Mouse (Mus musculus) adrenal gland, adult 18-20 months (tissue): Measurements from ENCODE around the gene Nxf2. TPM values are rescaled to one million over a fixed set of nuclear protein-coding genes. Genes with fewer than 3 reads are reported as not detected.
"Not testable (repeated sequence)": the region's sequence is repeated elsewhere in the genome, so short reads cannot be mapped to it uniquely, and the experiment has no call there.

Source experiments
- DNase-seq, 2 experiments: peaks; one replicate each; pipeline ENCODE4 v3.0.0; 2021 to 2022; ENCODE audit warnings: low spot score in 2 of 2
- long read RNA-seq, 2 experiments: library from polyadenylated mRNA; stranded (forward); transcript quantifications; one replicate each; pipeline ENCODE4 v2.0.0; 2021
- total RNA-seq, 2 experiments: library from RNA; stranded (reverse); gene quantifications; 1 replicate in 1 of 2; 2 replicates in 1 of 2; pipeline ENCODE4 v1.2.3; 2021

The Nxf2 gene
- not detected for total RNA-seq
- long read RNA-seq, experiment 1 = 0 reads
- long read RNA-seq, experiment 2, partial matches to known transcripts = 0 of 1 reads
- long read RNA-seq, experiment 2, other reads (novel, unspliced or antisense) = 1 of 1 reads

DNA sequence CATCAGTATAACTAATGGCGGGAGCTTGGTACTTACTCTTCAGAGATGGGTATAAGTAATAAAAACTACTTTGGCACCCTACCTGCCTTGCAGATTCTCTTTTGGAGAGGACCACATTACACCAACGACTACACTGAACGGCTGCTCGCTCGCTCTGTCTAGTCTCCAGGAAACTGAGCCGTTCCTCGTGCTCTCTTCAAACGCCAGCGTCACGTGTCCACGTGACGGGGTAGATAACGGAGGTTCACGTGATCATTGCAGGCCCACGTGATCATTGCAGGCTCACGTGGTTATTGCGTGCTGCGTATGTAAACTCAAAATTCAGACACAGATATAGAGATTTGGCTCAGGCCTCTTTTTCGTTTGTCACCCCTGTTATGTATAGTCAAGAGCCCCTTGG is at the start of gene Nxf2:
TSS of gene Nxf2 (minus strand) at position 209 of the 400 bp plus-strand sequence.
- no peak for DNase-seq

DNA sequence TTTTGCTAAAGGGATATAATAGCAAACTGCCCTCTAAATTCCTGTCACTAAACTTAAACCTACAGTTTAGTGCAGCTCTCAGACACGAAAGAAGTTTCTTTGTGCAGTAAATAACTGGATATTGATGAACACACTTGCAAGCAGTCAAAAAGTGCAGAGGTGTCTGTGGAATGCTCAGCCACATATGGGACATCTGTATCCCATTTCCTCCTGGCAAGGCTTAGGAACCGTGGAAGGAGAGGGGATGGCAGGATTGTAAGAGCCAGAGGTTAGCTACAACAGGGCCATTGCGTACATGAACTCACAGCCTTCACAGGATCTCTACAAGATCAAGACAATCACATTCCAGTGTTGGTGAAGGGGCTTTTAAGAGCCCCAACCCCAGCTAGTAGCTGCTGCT is 46.8 kb upstream of the Nxf2 start:
- DNase-seq = no peak

DNA sequence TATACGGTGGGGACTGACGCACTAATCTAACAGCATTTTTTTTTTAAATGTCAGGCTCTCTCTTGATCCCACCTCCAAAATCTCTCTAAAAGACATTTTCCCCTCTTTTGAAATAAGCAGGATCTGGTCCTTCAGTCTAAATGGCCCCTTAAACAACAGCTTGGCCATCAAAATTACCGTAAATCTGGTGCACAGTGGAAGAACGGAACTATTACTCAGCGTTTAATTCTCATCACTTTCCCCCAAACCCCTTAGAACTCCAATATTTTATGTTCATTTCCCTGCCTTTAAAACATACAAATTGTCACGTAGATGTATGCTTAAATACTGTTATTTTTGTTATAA is 44.9 kb upstream of the Nxf2 start:
- no peak for DNase-seq

DNA sequence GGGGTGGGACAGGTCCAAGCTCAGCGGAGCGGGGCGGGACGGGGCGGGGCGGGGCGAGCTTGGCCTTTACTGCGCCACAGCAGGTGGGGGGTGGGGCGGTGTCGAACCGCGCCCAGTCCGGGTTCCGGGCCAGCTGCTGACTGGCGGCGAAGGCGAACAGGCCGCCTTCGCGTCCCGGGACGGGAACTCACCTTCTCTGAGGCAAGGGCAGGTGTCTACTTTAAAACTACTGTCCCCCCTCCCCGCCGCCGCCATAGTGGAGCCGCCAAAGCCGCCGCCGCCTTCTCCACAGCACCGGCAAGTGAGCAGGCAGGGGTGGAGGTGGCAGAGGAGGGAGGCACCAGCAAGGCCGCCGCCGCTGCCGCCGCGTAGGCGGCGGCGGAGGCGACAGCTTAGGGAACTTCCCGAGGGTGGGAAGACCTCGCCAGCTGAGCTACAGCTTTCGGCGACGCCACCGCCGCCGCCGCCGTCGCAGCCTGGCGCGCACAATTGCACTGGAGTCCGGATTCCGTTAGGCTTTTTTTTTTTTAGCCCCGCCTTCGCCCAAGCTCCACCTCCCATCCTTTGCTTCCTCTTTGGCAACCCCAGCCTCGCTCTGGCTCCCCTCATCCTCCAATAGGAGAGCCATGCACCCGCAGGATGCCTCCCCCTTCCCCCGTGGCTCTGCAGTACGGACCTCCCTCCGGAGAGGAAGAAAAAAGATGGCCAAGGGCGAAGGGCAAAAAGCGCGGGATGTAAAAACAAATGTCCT is 44.3 kb upstream of the Nxf2 start, which contains the start of gene Zmat1:
TSS of gene Zmat1 (minus strand) at position 490 of the 751 bp plus-strand sequence.
- DNase-seq = peak; percentile 62 to 71

DNA sequence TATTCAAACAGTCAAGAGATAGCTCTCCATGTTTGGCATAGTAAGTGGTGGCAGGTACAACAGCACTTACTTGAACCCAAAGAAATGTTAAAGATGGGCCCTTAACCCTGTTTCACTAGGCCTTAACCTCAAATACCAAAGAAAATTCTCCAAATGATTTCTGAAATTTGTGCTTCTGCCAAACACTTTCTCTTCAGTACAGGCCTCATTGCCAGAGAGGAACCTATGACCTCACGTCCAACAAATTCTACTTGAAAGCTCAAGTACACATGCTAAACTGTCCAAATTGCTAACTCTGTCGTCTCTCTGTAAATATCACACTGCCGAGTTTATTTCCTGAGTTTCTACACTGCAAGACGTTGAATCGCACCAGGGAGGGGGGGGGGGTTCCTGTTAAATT is 43.5 kb upstream of the Nxf2 start:
- DNase-seq = no peak

DNA sequence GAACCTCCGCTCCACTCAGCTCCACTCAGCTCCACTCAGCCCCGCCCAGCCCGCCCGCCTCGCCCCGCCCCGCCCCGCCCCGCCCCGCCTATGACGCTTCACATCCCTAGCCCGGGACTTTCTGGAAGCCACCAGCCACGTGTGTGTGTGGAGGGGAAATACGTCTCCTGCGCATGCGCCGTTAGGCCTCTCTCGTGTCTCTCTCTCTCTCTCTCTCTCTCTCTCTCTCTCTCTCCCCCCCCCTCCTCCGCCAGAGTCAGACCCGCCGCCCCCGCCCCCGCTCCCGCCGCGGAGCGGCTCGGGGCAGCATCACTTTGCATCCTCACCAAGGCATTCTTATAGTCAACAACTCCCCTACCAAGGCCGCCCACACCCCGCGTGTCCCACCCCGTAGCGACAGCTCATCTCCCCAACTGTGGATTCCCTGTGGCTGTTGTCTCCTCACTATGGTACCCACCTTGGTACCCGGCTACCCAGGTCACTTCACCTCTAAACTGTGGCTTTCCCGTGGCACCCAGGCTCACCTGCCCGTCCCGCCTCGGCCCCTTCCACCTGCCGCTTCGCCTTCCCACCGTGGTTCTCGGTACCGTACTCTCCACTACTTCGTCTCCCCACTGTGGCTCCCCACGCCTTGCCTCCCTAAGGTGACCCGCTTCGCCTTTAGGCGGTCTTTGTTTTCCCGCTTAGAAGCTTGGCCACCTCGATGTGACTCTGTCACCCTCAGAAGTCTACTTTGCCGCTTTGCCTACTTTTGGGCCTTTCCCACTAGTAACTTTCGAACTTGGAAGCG is 1.1 kb downstream of the Nxf2 start:
- DNase-seq = peak; percentile 2 to 28

DNA sequence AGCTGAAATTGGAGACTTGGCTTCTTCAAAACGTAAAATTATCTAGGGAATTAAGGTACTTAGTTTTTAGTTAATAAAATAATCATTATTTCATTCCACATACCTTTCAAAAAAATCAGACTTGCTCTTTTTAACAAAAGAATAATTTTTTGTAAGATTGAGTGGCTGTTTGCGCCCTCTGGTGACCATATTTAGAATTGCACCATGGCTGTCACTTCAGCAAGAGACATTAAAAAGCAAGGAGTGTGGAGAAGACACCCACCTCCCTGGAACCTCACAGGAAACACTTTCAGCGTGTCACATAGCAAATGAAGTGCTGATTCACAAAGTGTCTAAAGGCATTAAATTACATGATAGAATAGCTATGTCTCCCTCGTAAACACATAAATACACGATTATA is 34.2 kb downstream of the Nxf2 start:
- peak; percentile 15 to 27 for DNase-seq

DNA sequence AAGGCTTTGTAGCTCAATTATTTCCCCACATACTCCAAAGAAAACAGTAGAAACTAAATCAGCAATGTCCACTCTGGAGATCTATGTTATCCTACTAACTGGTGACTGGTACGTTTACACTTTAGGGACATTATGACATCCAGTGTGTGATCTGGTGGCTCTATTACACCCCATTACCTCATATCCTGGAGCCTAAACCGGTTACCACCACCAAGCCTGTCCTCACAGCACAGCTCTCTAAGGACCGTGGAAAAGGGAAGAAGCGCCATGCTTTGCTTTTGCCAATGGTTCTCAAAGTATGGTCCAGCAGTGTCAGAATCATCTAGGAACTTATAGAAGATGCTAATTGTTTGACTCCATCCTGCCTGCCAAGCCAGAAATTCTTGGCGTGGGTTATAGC is 34.6 kb downstream of the Nxf2 start:
- DNase-seq = no peak

DNA sequence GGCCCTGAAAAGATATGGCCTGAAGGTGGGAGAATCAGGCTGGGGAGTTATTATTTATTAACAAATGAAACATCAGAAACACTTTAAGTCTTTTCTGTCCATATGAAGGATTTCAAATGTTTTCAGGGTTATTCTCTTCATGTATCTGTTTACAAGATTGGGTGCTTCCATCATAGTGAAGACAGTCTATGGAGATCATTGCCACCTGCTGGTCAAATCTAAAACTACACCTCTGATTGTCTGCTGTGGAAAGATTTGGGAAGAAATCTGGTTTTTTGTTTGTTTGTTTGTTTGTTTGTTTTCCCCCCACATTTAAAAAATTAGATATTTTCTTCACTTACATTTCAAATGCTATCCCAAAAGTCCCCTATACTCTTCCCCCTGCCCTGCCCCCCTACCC is 39.5 kb downstream of the Nxf2 start:
- peak in 1 of 2 experiments; percentile 22 for DNase-seq

DNA sequence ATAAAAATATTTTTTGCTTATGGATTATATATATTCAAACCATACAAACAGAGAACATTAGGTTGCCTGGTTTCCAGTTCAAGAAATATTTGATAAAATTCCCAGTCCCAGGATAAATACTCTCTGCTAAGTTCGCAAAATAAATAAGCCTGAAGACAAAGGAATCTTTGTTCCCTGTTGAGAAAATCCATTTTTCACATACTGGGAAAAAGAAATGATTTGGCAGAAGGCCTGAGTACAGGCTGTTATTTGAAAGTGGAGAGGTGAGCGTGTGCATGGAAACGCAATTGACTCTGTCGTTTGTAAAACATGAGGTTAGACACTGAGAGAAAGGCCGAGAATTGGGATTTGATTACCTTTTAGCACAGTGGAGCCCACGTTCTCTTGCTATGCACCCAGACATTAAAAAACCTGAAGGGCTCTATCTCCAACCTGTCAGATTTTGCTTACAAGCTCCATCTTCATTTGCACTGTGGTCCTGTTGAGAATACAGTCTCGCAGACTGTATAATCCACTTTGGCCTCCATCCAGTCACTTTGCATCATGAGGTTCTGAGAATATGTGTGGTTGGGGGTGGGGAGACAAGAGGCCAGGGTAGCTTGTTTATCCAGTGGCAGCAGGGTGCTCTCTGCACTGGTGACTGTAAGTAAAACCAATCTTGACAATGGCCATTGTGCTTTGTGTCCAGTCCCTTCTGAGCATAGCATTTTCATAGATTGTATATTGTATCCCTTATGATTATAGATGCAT is 40.7 kb downstream of the Nxf2 start:
- no peak for DNase-seq

DNA sequence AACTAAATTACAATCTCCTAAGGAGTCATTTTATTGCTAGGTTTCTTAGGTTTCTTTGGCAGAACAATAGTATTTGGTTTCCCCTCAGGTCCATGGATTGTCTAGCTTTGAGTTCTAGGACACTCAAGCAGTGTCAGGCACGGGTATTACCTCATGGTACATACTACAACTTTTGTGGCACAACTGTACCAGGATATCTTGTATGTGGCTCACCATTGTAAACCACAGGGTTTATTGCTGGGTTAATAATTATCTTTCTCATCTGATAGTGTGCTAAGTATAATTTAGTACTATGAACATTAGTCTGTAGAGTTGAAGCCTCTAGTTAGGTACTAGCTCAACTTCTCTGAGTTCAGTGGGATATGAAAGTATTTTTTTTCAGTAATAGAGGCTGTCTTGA is 45.3 kb downstream of the Nxf2 start:
- no peak for DNase-seq

DNA sequence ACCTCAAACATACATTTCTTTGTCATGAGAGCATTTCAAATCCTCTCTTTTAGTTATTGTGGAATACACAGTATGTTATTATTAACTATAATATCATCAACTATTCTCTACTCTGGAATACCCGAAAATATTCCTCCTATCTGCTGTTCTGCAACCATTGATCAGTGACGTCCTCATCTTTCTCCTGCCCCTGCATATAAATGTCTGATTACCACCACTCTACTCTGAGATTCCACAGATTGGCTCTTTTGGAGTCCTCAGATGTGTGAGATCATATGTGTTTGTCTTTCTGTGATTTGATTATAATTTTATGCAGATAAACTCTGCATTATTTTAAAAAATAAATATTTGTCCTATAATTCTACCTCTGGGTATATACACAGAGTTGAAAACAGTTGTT is 48.8 kb downstream of the Nxf2 start:
- no peak for DNase-seq

DNA sequence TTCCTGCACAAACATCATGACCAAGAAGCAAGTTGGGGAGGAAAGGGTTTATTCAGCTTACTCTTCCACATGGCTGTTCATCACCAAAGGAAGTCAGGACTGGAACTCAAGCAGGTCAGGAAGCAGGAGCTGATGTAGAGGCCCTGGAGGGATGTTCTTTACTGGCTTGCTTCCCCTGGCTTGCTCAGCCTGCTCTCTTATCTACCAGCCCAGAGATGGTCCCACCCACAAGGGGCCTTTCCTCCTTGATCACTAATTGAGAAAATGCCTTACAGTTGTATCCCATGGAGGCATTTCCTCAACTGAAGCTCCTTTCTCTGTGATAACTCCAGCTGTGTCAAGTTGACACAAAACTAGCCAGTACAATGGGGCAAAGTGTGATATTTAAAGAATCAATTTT is 49.2 kb downstream of the Nxf2 start:
- DNase-seq = not testable (repeated sequence)

DNA sequence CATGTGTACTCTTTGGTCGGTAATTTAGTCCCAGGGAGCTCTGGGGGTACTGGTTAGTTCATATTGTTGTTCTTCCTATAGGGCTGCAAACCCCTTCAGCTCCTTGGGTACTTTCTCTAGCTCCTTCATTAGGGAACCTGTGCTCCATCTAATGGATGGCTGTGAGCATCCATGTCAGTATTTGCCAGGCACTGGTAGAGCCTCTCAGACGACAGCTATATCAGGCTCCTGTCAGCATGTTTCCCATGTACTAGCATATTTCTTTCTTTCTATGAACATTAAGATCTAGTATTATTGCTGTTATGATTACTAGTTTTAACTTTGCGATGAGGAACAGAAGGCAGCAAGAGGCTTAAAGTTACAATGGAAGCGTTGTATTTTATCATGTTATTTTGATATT is 49.7 kb downstream of the Nxf2 start:
- no peak for DNase-seq

DNA sequence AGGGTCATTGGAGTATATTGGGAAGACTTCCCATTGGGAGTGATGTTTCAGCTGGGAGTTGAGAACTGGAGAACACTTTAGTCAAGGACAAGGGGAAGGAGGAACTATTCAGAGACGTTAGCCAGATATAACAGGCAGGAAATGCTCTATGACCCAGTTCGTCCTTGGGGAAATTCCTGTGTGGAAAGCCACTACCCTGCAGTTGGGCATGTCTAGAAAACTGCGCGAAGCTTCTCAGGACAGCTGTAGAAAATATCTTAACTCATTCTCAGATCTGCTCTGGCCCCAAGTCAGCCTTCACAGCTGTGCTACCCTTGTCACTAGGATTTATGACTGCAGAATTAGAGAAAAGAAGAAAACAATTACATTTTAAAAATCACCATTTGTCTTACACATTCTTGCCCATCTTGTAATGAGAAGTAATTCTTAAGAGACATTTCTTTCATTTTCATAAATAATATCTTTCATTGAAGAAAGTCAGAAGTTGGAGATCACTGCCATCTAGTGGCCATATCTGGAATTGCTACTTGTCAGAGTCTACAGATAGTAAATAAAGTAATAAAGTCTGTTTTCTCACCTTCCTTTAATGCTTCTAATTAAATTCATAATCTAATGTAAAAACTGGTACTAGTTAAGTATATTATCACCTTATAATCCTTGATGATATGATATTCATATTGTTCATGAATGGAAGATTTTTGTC is 51.2 kb downstream of the Nxf2 start:
- peak; percentile 20 to 22 for DNase-seq

DNA sequence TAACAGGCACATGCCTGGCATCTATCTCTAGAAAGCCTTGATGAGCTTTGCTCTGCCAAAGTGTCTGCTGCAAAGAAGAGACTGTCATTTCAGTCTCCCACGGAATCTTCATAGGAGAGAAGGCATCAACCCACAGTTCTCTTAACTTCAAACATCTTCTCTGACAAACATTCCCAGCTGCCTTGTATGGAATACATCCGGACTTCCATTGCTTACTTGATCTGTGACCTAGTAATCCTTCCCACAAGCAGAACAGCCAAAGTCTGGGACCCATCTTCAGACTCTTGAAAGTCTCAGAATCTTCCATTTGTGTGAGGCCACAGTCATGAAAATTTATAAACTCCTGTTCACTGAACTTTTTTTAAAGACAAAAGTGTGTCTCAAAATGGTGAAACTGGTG is 51.7 kb downstream of the Nxf2 start:
- DNase-seq = no peak

DNA sequence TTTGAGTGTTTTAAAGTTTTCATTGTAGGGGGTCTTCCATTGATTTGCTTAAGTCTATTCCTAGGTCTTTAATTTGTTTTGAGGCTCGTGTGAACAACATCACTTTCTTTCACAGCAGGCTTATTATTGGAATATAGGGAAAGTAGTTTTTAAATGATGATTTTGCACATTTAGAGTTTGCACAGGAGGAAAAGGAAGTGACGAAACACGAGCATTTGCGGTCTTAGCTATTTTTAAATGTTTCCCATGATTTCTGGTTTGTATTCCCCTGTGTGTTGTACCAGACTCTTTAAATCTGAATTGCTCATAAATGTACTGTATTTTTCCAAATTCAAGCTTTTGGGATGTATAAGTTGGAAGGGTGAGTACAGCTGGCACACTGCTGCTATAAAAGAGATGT is 54.2 kb downstream of the Nxf2 start:
- DNase-seq = no peak
